Mouse (Mus musculus): ENCODE results near the gene Lcor.

Gene Lcor

DNA sequence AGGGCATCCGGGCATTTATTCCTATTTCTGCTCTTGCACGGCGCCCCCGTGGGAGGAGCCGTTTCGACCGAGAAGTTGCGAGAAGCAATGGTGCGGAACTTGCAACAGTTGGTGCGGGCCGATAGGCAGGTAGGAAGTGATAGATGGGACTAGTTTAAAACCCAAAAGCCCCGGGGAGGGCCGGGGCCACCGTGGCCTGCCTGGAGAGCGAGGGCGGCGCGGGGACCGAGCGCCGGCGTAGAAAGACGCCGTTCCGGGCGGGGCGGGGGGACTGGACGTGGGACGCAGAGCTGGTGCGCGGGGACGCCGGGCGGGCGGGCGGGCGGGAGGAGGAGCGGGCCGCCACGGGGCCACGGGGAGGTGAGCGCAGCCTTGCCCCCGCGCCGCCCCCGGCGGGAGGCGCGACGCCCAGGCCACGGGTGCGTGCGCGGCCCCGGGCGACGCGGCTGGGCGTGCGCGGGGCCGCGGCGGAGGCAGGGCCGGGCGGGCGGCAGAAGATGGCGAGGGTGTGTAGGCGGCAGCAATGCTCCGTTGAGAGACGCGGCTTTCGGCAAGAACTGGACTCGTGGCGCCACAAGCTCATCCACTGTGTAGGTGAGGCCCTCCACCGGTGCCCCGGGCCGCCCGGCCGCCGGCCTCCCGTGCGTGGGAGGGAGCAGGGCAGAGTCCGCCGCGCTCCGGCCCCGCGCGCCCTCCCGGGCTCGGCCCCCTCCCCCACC is at the start of gene Lcor:
Gene Lcor, plus strand, starts transcription at position 448 of the 719 bp plus-strand sequence.
- in situ Hi-C loops (cut with MboI, MseI) = no loop called here

DNA sequence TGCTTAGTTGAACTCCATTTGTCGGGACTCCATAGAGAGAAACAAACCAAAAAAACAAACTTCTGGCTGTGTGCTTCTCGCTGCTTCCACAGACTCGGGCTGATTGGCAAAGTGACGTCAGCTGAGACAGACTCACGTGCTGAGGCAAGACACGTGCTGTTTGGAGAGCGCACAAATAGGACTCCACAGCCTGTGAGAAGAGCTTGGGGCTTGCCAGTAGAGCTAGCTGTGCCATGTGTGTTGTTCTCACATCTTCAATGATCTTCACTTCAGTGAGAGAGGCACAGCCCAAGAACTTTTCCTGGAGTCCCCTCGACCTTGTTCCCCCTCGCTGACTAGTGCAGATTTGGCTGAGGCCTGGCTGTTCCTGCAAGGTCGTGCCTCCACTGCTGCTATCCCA is 47.1 kb upstream of the Lcor start:
- in situ Hi-C loops (cut with MboI, MseI) = loop anchor here in 1 of 2 experiments (5.0 kb wide), 1 partner anchor 42 kb away; no protein-coding TSS in a partner anchor

DNA sequence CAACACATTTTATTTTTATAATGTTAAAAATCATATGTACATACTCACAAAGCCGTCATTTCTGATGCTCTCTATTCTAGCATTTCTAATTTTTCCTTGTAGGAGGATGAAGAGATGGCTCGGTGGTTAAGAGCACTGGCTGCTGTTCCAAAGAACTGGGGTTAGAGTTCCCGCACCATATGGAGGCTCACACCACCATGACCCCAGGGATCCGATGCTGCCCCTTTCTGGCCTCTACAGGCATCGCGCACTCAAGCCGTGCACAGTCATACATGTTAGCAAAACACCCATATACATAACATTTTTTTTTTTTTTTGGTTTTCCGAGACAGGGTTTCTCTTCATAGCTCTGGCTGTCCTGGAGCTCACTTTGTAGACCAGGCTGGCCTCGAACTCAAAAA is 46.0 kb upstream of the Lcor start:
- in situ Hi-C loops (cut with MboI, MseI) = loop anchor here in 1 of 2 experiments (5.0 kb wide), 1 partner anchor 41 kb away; no protein-coding TSS in a partner anchor

DNA sequence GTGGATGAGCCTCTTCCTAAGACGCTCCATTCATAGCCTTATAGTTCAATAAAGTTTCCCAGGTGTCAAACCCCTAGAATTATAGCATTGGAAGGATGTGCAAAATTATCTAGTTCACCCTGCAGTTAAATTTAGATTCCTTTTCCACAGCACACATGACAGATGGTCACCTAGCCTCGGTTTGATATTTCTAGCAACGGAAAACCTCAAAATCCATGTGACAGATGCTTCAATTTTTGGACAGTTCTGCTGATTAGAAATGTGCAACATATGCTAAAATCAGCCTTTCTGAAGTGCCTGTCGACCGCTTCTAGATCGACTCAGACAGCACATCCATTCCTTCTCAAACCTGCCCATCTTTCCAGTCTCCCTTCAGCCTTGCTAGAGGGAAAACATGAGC is 43.5 kb upstream of the Lcor start:
- in situ Hi-C loops (cut with MboI, MseI) = loop anchor here in 1 of 2 experiments (5.0 kb wide), 1 partner anchor 38 kb away; no protein-coding TSS in a partner anchor

DNA sequence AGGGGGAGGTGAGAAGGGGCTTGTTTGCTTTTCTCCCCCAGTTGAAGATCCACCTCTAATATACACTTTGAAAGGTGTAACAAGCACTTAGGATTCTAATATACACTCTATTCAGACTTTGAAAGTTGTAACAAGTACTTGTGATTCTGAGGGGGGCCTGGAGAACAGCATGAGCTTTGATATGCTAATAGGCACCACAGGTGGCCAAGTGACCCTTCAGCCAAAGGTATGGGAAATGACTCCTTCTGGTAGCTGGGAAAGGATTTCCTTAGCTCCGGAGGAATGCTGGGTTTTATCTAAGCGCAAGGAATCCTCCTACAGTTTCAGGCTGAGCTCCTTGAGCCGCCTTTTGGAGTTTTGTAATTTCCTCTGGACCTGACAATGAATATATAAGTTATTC is 41.0 kb upstream of the Lcor start:
- in situ Hi-C loops (cut with MboI, MseI) = loop anchor here in 1 of 2 experiments (10.0 kb wide), 1 partner anchor 127 kb away; no protein-coding TSS in a partner anchor

DNA sequence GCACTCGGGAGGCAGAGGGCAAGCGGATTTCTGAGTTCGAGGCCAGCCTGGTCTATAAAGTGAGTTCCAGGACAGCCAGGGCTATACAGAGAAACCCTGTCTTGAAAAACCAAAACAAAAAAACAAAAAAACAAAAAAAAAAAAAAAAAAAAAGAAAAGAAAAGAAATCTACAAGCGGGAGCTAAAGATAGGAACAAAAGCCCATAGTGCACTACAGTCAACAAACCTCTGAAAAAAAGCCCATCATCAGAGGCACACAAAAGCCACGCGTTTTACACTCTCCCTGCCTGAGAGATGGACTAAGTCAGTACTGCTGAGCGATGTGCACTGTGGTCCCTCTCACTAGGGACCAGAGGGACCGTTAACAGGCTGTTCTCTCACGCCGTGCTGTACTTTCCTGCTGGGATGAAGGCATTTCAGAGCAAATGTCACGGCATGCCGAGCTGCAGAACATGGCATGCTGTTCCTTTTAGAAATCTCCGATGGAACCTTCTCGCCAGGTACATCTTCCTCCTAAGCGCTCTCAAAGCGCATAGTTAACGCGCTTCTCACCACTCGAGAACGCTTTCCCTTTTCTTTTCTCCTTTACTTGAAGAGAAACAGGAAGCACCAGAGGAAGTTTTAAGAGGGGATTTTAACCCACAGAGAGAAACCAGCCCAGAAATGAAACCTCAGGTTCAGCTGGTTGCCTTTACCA is 40.4 kb upstream of the Lcor start:
- in situ Hi-C loops (cut with MboI, MseI) = loop anchor here in 1 of 2 experiments (10.0 kb wide), 1 partner anchor 127 kb away; no protein-coding TSS in a partner anchor

DNA sequence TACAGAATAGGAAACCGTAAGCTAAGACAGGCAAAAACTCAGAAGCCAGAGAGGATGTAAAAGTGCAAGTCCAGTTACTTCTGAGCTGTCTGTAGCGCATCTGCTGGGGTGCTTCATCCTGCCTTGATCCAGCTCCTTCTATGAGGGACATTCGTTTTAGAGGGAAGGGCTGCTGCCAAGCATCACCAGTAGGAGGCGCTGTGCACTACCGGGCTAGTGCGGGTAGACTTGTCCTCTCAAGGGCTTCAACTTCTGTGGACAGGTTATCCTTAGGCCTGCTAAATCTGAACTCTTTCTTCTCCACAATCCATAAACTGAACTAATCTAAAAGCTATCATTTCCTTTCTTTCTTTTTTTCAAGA is 39.8 kb upstream of the Lcor start:
- in situ Hi-C loops (cut with MboI, MseI) = loop anchor here in 1 of 2 experiments (10.0 kb wide), 1 partner anchor 128 kb away; no protein-coding TSS in a partner anchor

DNA sequence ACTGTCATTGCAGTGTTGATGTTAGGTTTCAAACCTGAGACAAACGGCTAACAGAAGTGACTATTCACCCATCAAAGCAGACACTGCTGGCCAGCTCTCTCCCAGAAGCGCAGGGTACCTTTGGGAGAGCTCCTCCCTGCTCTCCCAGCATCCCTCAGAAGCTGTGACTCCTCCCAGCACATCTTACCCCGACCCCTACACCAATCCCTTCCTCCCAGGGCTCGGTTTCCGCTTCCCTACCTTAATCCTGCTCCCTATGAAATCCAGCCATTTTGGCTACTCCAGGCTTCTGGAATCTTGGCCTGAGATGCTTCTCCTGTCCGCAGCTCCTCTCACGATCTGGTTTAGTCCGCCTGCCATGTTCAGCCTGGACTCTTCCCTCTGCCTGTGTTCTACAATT is 37.9 kb upstream of the Lcor start:
- in situ Hi-C loops (cut with MboI, MseI) = loop anchor here in 1 of 2 experiments (10.0 kb wide), 1 partner anchor 130 kb away; no protein-coding TSS in a partner anchor

DNA sequence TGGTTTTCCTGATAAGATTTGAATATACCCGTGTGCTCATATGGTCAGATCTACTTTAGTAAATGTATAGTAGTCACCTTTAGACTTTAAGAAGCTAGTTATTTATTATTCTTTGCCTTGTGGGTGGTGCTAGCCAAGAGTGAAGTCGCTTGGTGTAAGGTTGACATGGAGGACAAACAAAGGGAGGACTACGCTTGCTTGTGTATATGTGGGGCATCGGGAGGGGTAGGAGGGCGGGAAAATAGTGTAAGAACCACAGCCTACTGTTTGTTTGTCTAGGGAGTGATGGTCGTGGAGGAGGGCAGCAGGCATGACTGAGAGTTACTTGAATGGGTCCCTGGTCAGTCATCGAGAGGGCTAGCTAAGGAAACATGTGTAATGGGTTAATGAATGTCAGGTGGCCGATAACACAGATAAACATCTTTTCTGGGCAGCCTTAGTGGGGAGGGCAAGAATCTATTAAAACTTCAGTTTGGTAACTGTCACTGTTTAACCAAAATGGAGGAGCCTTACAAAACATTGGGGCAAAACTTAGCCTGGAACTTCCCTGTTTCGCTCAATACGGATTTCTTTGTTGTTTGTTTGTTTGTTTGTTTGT is 37.3 kb upstream of the Lcor start:
- in situ Hi-C loops (cut with MboI, MseI) = loop anchor here in 1 of 2 experiments (10.0 kb wide), 1 partner anchor 130 kb away; no protein-coding TSS in a partner anchor

DNA sequence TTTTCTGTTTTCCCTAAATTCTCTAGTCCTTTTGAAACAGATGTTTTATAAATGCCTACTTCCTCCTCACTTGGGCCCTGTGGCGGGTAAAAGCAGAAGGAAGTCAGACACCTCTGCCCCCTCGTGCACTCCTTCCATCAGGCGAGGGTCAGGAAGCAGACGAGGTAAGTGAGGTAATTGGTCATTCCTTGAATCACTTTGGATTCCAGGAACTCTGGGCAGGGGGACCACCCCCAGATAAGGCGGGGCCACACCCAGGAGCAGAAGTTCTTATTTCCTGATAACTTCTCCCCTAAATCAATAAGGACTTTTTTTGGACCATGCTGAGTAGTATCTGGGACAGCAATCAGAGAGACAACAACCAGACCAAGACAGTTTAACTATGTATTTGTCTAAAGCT is 36.7 kb upstream of the Lcor start:
- in situ Hi-C loops (cut with MboI, MseI) = loop anchor here in 1 of 2 experiments (10.0 kb wide), 1 partner anchor 131 kb away; no protein-coding TSS in a partner anchor

DNA sequence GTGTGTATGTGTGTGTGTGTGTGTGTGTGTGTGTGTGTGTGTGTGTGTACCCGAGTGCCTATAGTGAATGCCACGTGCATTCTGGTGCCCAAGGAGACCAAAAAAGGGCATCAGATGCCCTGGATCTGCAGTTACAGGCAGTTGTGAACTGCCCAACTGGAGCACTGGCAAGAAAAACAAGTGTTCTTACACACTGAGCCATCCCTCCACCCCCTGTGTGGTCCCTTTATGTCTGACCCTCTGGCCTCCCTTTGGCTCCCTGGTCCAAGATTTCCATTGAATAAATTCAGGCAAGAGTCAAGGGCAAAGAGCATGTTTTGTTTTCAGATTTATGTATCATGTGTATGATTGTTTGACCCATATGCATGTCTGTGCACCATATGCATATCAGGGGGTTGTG is 35.3 kb upstream of the Lcor start:
- in situ Hi-C loops (cut with MboI, MseI) = loop anchor here in 1 of 2 experiments (10.0 kb wide), 1 partner anchor 132 kb away; no protein-coding TSS in a partner anchor

DNA sequence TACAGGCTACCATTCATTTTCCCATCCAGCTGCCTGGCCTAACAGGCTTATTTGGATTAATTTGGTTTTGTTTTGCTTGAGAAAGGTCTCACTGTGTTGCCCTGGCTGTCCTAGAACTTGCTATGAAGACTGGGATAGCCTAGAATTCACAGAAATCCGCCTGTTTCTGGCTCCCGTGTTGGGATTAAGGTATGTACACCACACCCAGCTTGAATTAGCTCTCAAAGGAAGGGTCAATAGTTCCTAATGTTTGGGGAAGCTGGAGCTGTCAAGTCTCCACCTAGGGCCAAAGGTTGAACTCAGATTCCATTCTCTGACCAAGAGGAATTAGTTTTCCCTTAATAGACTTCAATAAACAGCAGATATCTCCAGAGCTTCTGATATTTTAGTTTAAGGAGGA is 34.7 kb upstream of the Lcor start:
- in situ Hi-C loops (cut with MboI, MseI) = loop anchor here in 1 of 2 experiments (10.0 kb wide), 1 partner anchor 133 kb away; no protein-coding TSS in a partner anchor

DNA sequence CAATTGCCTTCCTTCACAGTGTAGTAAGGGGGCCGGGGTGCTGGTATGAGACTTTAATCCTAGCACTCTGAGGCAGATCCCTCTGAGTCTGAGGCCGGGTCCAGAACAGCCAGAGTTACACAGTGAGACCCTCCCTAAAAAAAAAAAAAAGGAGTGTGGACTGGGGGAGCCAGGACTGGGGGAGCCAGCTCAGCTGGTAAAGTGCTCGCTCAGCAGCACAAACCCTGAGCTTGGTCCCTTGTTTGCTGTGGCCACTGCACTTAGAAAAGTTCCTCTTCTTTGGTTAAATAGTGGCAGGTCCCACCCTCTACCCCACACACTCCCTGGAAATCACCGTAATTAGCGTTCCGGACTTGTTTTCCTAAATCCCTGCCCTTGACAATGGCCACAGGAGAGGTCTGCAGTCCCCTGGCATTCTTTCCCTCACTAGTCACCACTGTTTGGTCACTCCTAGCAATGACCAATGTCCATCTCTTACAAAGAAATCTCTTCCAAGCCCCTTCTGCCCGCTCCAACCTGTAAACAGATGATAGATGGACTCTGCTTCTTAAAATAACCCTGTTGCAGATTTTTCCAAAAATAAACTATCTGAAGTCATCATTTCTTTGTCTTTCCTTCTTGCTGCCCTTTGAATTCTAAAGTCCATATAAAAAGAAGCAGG is 32.9 kb upstream of the Lcor start:
- in situ Hi-C loops (cut with MboI, MseI) = loop anchor here (5.0 to 10.0 kb wide), 2 partner anchors 132 to 135 kb away; no protein-coding TSS in a partner anchor

DNA sequence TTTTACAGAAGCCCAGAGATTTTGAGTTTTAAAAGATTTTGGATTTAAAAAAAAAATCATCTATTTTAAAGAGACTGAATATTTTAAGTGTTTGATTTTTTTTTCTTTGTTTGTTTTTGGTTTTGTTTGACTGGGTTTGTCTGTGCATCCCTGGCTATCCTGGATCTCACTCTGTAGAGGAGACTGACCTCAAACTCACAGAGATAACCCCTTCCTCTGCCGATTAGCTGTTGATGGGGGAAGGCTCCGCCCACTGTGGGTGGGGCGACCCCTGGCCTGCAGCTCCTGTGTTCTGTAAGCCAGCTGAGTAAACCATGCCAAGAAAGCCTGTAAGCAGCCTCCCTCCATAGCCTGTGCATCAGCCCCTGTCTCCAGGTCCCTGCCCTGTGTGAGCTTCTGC is 30.3 kb upstream of the Lcor start:
- in situ Hi-C loops (cut with MboI, MseI) = loop anchor here in 1 of 2 experiments (5.0 kb wide), 1 partner anchor 135 kb away; no protein-coding TSS in a partner anchor

DNA sequence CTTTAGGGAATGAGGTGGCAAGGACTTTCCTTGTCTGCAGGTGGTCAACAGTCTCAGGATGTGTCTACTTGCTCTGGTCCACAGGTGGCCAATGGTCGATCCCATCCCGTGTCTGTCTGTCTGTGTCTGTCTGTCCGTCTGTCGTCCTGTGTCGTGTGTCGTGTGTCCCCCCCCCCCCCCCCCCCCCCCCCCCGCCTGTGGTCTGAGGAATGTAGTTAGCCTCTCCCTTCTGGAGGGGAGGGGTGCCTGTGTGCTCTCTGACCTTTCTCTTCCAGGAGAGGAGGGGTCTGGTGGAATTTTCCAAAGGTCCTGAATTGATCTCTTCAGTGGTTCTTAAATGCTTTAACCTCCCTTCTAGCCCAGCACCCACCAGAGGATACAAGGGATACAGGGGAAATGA is 27.8 kb upstream of the Lcor start:
- in situ Hi-C loops (cut with MboI, MseI) = loop anchor here in 1 of 2 experiments (5.0 kb wide), 1 partner anchor 137 kb away; no protein-coding TSS in a partner anchor

DNA sequence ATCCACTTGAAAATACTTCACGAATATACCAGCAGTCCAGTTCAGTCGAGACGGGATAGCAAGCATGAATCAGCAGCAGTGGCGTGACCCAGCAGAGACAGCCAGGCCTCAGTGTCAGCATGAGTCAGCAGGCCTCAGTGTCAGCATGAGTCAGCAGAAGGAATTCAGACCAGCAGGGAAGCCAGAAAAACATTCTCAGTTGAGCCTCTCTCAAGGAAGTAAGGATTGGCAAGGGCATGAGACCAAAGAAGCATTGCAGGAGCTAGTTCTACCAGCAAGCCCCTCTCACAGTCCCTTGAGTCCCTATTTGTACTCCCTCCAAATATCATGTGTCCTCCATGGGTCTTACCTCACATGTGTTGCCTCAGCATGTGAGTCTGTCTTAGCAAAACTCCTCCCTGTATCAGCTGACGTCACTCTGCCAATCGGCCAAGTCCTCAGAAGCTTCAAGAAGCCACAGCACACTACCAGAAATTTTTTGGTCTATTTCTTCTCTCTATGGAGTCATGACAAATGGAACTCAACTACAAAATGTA is 27.3 kb upstream of the Lcor start:
- in situ Hi-C loops (cut with MboI, MseI) = no loop called here

DNA sequence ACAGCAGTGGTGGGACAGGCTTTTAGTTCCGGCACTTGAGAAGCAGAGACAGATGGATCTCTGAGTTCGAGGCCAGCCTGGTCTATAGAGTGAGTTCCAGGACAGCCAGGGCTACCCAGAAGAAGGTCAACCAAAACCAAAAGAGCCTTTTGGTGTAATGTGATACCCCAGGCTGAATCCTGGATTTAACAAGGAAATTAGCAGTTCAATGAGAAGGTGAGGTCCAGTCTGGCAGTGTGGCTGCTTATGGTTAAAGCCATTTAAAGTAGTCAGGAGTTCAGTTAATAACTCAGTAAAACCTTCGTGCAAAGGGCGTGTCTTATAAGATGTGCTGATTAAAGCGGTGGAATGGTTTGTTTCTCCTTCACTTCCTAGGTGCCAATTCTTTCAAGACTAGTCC is 25.3 kb upstream of the Lcor start:
- in situ Hi-C loops (cut with MboI, MseI) = no loop called here

DNA sequence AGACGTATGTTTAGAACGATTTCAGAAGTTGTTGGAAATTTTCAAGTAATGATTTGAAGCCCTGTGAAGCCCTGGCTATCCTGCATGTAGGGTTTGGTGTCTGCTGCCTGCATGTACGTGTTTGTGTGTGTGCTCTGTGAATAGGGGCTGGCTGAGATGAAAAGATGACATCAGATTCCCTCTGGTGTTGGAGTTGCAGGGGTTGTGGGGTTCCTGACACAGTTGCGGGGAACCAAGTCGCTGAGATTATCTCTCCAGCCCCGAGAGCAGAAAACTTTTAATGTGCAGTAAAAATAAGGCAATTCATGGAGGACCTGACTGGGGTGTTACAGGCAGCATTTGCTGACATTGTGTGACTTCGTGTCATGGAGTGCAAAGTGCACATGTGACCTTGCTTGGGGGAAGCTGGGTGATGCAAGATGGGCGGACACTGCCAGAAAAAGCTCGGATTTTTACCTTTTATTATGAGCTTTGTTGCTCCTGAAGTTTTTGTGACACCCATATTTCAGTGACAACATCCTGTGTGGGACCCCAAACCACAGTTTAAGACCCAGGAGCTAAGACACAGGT is 20.2 kb upstream of the Lcor start:
- in situ Hi-C loops (cut with MboI, MseI) = no loop called here

DNA sequence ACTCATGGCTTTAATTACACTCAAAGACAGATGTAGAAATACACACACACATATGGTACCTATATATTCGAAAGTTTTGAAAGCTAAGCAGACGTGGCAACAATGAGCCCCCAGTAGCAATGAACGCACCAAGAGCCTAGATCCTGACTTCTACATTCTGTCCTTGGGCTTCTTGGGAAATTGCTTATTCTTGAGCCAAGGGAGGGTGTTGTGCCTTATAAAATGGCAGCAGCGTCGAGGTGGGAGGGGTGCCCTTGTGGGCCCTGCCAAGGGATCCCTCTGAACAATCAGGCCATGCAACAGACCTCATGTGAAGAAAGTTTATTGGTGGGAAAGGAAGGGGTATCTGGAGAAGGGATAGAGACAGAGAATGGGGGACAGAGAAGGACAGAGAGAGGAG is 18.6 kb upstream of the Lcor start:
- in situ Hi-C loops (cut with MboI, MseI) = no loop called here

DNA sequence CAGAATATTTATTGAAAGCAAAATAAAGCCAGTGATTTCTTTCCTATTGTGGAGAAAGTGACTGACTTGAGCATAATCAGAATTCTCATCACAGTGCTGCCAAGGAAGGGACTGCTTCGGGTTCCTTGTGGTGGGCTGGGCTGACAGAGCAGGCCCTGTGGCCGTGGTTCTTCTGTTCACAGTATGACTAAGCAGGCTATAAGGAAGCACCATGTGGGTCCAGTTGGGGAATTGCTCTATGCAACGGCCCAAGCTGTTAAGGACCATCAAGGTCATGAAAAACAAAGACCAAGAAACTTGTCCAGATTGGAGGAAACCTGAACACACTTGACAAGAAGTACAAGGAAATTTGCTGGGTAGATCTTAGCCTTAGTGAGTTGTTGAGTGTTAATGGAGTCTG is 16.0 kb upstream of the Lcor start:
- in situ Hi-C loops (cut with MboI, MseI) = no loop called here
